Mouse (Mus musculus) C2C12 (cell line): ENCODE data around the gene Cldn7.

Source experiments
- CEBPB ChIP-seq: IDR thresholded peaks from one replicate; pipeline ENCODE4 v1.6.1; 2011; ENCODE audit warnings: low read depth, mild to moderate bottlenecking, control low read depth, moderate library complexity
- CTCF ChIP-seq: IDR thresholded peaks from one replicate; pipeline ENCODE4 v1.5.1; 2011; ENCODE audit not compliant: control insufficient read depth, insufficient read depth, insufficient read length
- FOSL1 ChIP-seq: IDR thresholded peaks from one replicate; pipeline ENCODE4 v1.8.0; 2011; ENCODE audit warnings: mild to moderate bottlenecking, low read length; ENCODE audit not compliant: poor library complexity, insufficient read depth, severe bottlenecking
- MAX ChIP-seq: IDR thresholded peaks from one replicate; pipeline ENCODE4 v1.6.1; 2011; ENCODE audit warnings: mild to moderate bottlenecking, control low read depth
- MYOD1 ChIP-seq: IDR thresholded peaks from one replicate; pipeline ENCODE4 v1.6.1; 2011; ENCODE audit warnings: low read depth; ENCODE audit not compliant: control insufficient read depth, insufficient read length
- MYOG ChIP-seq: IDR thresholded peaks from one replicate; pipeline ENCODE4 v1.6.1; 2011; ENCODE audit not compliant: control insufficient read depth, insufficient read length; ENCODE audit errors: extremely low read depth
- USF1 ChIP-seq: IDR thresholded peaks from one replicate; pipeline ENCODE4 v1.6.1; 2011; ENCODE audit warnings: low read depth, mild to moderate bottlenecking, control low read depth, moderate library complexity

GRCm38 (mm10) chr11:69983377-69983776 is 18.8 kb downstream of the Cldn7 start:
- TF ChIP-seq CTCF (no peak), MYOD1 (no peak), USF1 (no peak), CEBPB (no peak), MAX (no peak), FOSL1 (no peak), MYOG (no peak)
